In genomic region chr7:107215723-107216122, GRCm38 (mm10) we compare ENCODE assay signal across 9 mouse cellular contexts. TPM values are rescaled to one million over a fixed set of nuclear protein-coding genes. Genes with fewer than 3 reads are reported as not detected.
DNase-seq lines count a peak whose midpoint lies in the region; ATAC-seq lines count a peak whose summit lies in the region.
"Had no signal": no experiment of that assay in that cellular context is flagged by ENCODE, and none has a peak within 500 bp of the region (broad histone marks: within the 10 kb centered on the region; RNA-seq: fewer than 3 reads in every experiment).

No protein-coding gene starts in this region.

- no peak overlapping the region for H3K4me3 ChIP-seq in hindbrain, embryonic 11.5 days (ENCODE audit: low read depth, low read length)
- no peak overlapping the region for H3K4me3 ChIP-seq in hindbrain, embryonic 10.5 days
- H3K4me3 ChIP-seq in forebrain, embryonic 16.5 days (replicated peaks; ENCODE audit: low read length), result no peak overlapping the region

- no peak overlapping the region for H3K9ac ChIP-seq in hindbrain, embryonic 11.5 days (ENCODE audit: low read depth, low read length)
- H3K9ac ChIP-seq in forebrain, embryonic 16.5 days (replicated peaks; ENCODE audit: low read depth, low read length), result no peak overlapping the region

- ATAC-seq in hindbrain, embryonic 11.5 days (ENCODE audit: low FRiP score), result peak; percentile 74
- ATAC-seq in forebrain, embryonic 16.5 days, result peak; percentile 54; the same call in 1 of the 2 replicates
- no peak for ATAC-seq in erythroid progenitor cell, adult 5-6 weeks (replicated peaks; ENCODE audit: low FRiP score, poor library complexity, severe bottlenecking)

- peaks cover 6% of the 10 kb centered on the region for H3K27me3 ChIP-seq in hindbrain, embryonic 11.5 days (ENCODE audit: control insufficient read depth, insufficient read depth, low read length)
- H3K27me3 ChIP-seq in hindbrain, embryonic 10.5 days (ENCODE audit: insufficient read depth, poor library complexity, severe bottlenecking), result peaks cover 13% of the 10 kb centered on the region
- H3K27me3 ChIP-seq in forebrain, embryonic 16.5 days (replicated peaks; ENCODE audit: control insufficient read depth, insufficient read depth, low read length), result peaks cover 9% of the 10 kb centered on the region

- H3K27ac ChIP-seq in hindbrain, embryonic 11.5 days (ENCODE audit: low read depth, low read length), result no peak overlapping the region
- H3K27ac ChIP-seq in hindbrain, embryonic 10.5 days, result no peak overlapping the region
- no peak overlapping the region for H3K27ac ChIP-seq in forebrain, embryonic 16.5 days (ENCODE audit: low read length)
- H3K27ac ChIP-seq: macrophage had no signal

- peak; percentile 22 for DNase-seq in hindbrain, embryonic 11.5 days (ENCODE audit: low spot score)
- no peak for DNase-seq in hindbrain, embryonic 10.5 days (ENCODE audit: low spot score)
- DNase-seq in ZHBTc4 (ENCODE audit: low read depth, low spot score), result peak; percentile 57
- DNase-seq in lung, postnatal 36 days, result peak; percentile 26
- DNase-seq in layer of hippocampus, adult 9-11 months, result no peak
- no peak for DNase-seq in thymus, postnatal 4 days

- no peaks in the 10 kb centered on the region for H3K9me3 ChIP-seq in hindbrain, embryonic 11.5 days (ENCODE audit: control insufficient read depth, low read length)
- H3K9me3 ChIP-seq in hindbrain, embryonic 10.5 days, result no peaks in the 10 kb centered on the region
- H3K9me3 ChIP-seq in forebrain, embryonic 16.5 days (ENCODE audit: control insufficient read depth, low read length), result no peaks in the 10 kb centered on the region

- H3K4me2 ChIP-seq in hindbrain, embryonic 11.5 days (replicated peaks; ENCODE audit: low read depth, low read length), result no peak overlapping the region
- no peak overlapping the region for H3K4me2 ChIP-seq in forebrain, embryonic 16.5 days (ENCODE audit: low read length)

- H3K4me1 ChIP-seq in hindbrain, embryonic 11.5 days (replicated peaks; ENCODE audit: control insufficient read depth, insufficient read depth, low read length), result no peaks in the 10 kb centered on the region
- no peaks in the 10 kb centered on the region for H3K4me1 ChIP-seq in hindbrain, embryonic 10.5 days (replicated peaks)
- H3K4me1 ChIP-seq in forebrain, embryonic 16.5 days (replicated peaks; ENCODE audit: control insufficient read depth, insufficient read depth, low read length), result no peaks in the 10 kb centered on the region

- H3K36me3 ChIP-seq in hindbrain, embryonic 11.5 days (ENCODE audit: control insufficient read depth, insufficient read depth, low read length), result no peaks in the 10 kb centered on the region
- no peaks in the 10 kb centered on the region for H3K36me3 ChIP-seq in hindbrain, embryonic 10.5 days
- H3K36me3 ChIP-seq in forebrain, embryonic 16.5 days (ENCODE audit: control insufficient read depth, insufficient read depth), result no peaks in the 10 kb centered on the region

RNA-seq across cellular contexts. Expression of gene Rbmxl2, which starts 6.5 kb away (rescaled TPM):
- not detected in 2 replicates for polyA plus RNA-seq in hindbrain, embryonic 11.5 days (2014; fragmentation: Nextera tagmentation; extraction: Ambion mirVana)
- not detected in 2 replicates for polyA plus RNA-seq in hindbrain, embryonic 10.5 days (2016; fragmentation: Nextera tagmentation; extraction: Ambion mirVana)
- not detected in 2 replicates for polyA plus RNA-seq in forebrain, embryonic 16.5 days (2015; fragmentation: Nextera tagmentation; extraction: Ambion mirVana)
- total RNA-seq in erythroid progenitor cell, adult 5-6 weeks (2015; ENCODE audit: low replicate concordance), result not detected in 2 replicates
- not detected in 2 replicates for total RNA-seq in erythroid progenitor cell, adult 5-6 weeks (2017; ENCODE audit: low replicate concordance)
- polyA plus RNA-seq: macrophage had no signal

RNA-seq across cellular contexts. Expression of gene Nlrp14, which starts 48.9 kb away (rescaled TPM):
- not detected in 2 replicates for polyA plus RNA-seq in hindbrain, embryonic 11.5 days (2014; fragmentation: Nextera tagmentation; extraction: Ambion mirVana)
- not detected in 2 replicates for polyA plus RNA-seq in hindbrain, embryonic 10.5 days (2016; fragmentation: Nextera tagmentation; extraction: Ambion mirVana)
- polyA plus RNA-seq in forebrain, embryonic 16.5 days (2015; fragmentation: Nextera tagmentation; extraction: Ambion mirVana), result not detected in 2 replicates
- total RNA-seq in erythroid progenitor cell, adult 5-6 weeks (2015; ENCODE audit: low replicate concordance), result not detected in 2 replicates
- total RNA-seq in erythroid progenitor cell, adult 5-6 weeks (2017; ENCODE audit: low replicate concordance), result not detected in 2 replicates
- polyA plus RNA-seq: macrophage had no signal

Comparison
In these comparisons a context has a peak if more than half of its experiments do, and no peak if none do; other contexts are left out.
1. DNase-seq: peak in hindbrain, embryonic 11.5 days (single experiment), ZHBTc4 (single experiment) and lung, postnatal 36 days (single experiment); none in hindbrain, embryonic 10.5 days (single experiment), layer of hippocampus, adult 9-11 months (single experiment) and thymus, postnatal 4 days (single experiment).